Mouse (Mus musculus): ENCODE data around the gene Itih4. TPM values are rescaled to one million over a fixed set of nuclear protein-coding genes. Genes with fewer than 3 reads are reported as not detected.

The Itih4 gene
- polyA plus RNA-seq, 1 experiment from 2014 or later = not detected

GRCm38 (mm10) chr14:30880811-30881717 is 5.2 kb upstream of the Itih4 start:
- no peak overlapping the region for H3K4me3 ChIP-seq
- no peaks in the 10 kb centered on the region for H3K27me3 ChIP-seq (replicated peaks; ENCODE audit: low read depth, poor library complexity, severe bottlenecking)
- H3K27ac ChIP-seq (replicated peaks) = no peak overlapping the region
- WGBS = 85% methylated on average over 17 of the region's 17 CpGs
- no peaks in the 10 kb centered on the region for H3K9me3 ChIP-seq
- peak; percentile 44 for DNase-seq (ENCODE audit: low spot score)
- peaks cover 13% of the 10 kb centered on the region for H3K36me3 ChIP-seq (replicated peaks)
- peaks cover 21% of the 10 kb centered on the region; the same call in 1 of the 2 replicates for H3K4me1 ChIP-seq

GRCm38 (mm10) chr14:30881718-30882108 is 4.6 kb upstream of the Itih4 start:
- peaks cover 7% of the 10 kb centered on the region; the same call in 1 of the 2 replicates for H3K36me3 ChIP-seq (replicated peaks)
- no peak overlapping the region for H3K27ac ChIP-seq (replicated peaks)
- WGBS = 90% methylated on average over 3 of the region's 3 CpGs

GRCm38 (mm10) chr14:30885298-30885697 is 978 bp upstream of the Itih4 start:
- 15% methylated on average over 3 of the region's 3 CpGs for WGBS
- DNase-seq (ENCODE audit: low spot score) = no peak
- H3K9me3 ChIP-seq = no peaks in the 10 kb centered on the region
- no peaks in the 10 kb centered on the region for H3K27me3 ChIP-seq (replicated peaks; ENCODE audit: low read depth, poor library complexity, severe bottlenecking)
- H3K4me1 ChIP-seq = peaks cover 11% of the 10 kb centered on the region
- H3K36me3 ChIP-seq (replicated peaks) = no peaks in the 10 kb centered on the region
- H3K27ac ChIP-seq (replicated peaks) = no peak overlapping the region
- no peak overlapping the region for H3K4me3 ChIP-seq

More at GRCm38 (mm10) chr14:30881718-30882108, 4.6 kb upstream of the Itih4 start:
- H3K4me1 ChIP-seq = peaks cover 21% of the 10 kb centered on the region; the same call in 1 of the 2 replicates
- H3K27me3 ChIP-seq (replicated peaks; ENCODE audit: low read depth, poor library complexity, severe bottlenecking) = no peaks in the 10 kb centered on the region
- no peaks in the 10 kb centered on the region for H3K9me3 ChIP-seq
- H3K4me3 ChIP-seq = no peak overlapping the region
- DNase-seq (ENCODE audit: low spot score) = no peak

GRCm38 (mm10) chr14:30888271-30888732 is 2.0 kb downstream of the Itih4 start:
- WGBS = 24% methylated on average over 9 of the region's 9 CpGs
- no peak overlapping the region for H3K4me3 ChIP-seq
- no peaks in the 10 kb centered on the region for H3K36me3 ChIP-seq (replicated peaks)
- no peak overlapping the region; the same call in 1 of the 2 replicates for H3K27ac ChIP-seq (replicated peaks)
- H3K27me3 ChIP-seq (replicated peaks; ENCODE audit: low read depth, poor library complexity, severe bottlenecking) = no peaks in the 10 kb centered on the region
- peaks cover 7% of the 10 kb centered on the region for H3K4me1 ChIP-seq
- peak; percentile 15 for DNase-seq (ENCODE audit: low spot score)
- no peaks in the 10 kb centered on the region for H3K9me3 ChIP-seq

- Histone ChIP-seq H3K4me3 (no peak overlapping the region), H3K4me1 (peaks cover 8% of the 10 kb centered on the region; the same call in 1 of the 2 replicates), H3K36me3 (replicated peaks) (no peaks in the 10 kb centered on the region), H3K27me3 (replicated peaks; ENCODE audit: low read depth, poor library complexity, severe bottlenecking) (no peaks in the 10 kb centered on the region), H3K27ac (replicated peaks) (no peak overlapping the region), H3K9me3 (peaks cover 6% of the 10 kb centered on the region; the same call in 1 of the 2 replicates)
- WGBS = 53% methylated on average over 3 of the region's 3 CpGs
- no peak for DNase-seq (ENCODE audit: low spot score)
These were observed 13.7 kb downstream of the Itih4 start for GRCm38 (mm10) chr14:30899972-30900371.

GRCm38 (mm10) chr14:30902628-30903027 is 16.4 kb downstream of the Itih4 start:
- Histone ChIP-seq H3K36me3 (replicated peaks) (no peaks in the 10 kb centered on the region), H3K27ac (replicated peaks) (no peak overlapping the region), H3K9me3 (peaks cover 6% of the 10 kb centered on the region; the same call in 1 of the 2 replicates), H3K4me1 (no peaks in the 10 kb centered on the region), H3K27me3 (replicated peaks; ENCODE audit: low read depth, poor library complexity, severe bottlenecking) (no peaks in the 10 kb centered on the region), H3K4me3 (no peak overlapping the region)
- WGBS = 93% methylated on average over 5 of the region's 5 CpGs
- DNase-seq (ENCODE audit: low spot score) = no peak

GRCm38 (mm10) chr14:30903036-30903435 is 16.8 kb downstream of the Itih4 start:
- DNase-seq (ENCODE audit: low spot score) = no peak
- no peaks in the 10 kb centered on the region for H3K27me3 ChIP-seq (replicated peaks; ENCODE audit: low read depth, poor library complexity, severe bottlenecking)
- no peaks in the 10 kb centered on the region for H3K4me1 ChIP-seq
- H3K9me3 ChIP-seq = peaks cover 6% of the 10 kb centered on the region; the same call in 1 of the 2 replicates
- H3K36me3 ChIP-seq (replicated peaks) = no peaks in the 10 kb centered on the region
- no peak overlapping the region for H3K27ac ChIP-seq (replicated peaks)
- WGBS = 72% methylated on average over 3 of the region's 3 CpGs
- no peak overlapping the region for H3K4me3 ChIP-seq

GRCm38 (mm10) chr14:30904307-30904706 is 18.0 kb downstream of the Itih4 start:
- H3K36me3 ChIP-seq (replicated peaks) = no peaks in the 10 kb centered on the region
- no peaks in the 10 kb centered on the region for H3K27me3 ChIP-seq (replicated peaks; ENCODE audit: low read depth, poor library complexity, severe bottlenecking)
- H3K9me3 ChIP-seq = peaks cover 6% of the 10 kb centered on the region; the same call in 1 of the 2 replicates
- 83% methylated on average over 8 of the region's 8 CpGs for WGBS
- no peak overlapping the region for H3K27ac ChIP-seq (replicated peaks)
- H3K4me3 ChIP-seq = no peak overlapping the region
- DNase-seq (ENCODE audit: low spot score) = no peak
- H3K4me1 ChIP-seq = no peaks in the 10 kb centered on the region

GRCm38 (mm10) chr14:30906001-30906400 is 19.7 kb downstream of the Itih4 start:
- 92% methylated on average over 6 of the region's 6 CpGs for WGBS
- Histone ChIP-seq H3K27ac (replicated peaks) (no peak overlapping the region), H3K36me3 (replicated peaks) (no peaks in the 10 kb centered on the region), H3K4me3 (no peak overlapping the region), H3K27me3 (replicated peaks; ENCODE audit: low read depth, poor library complexity, severe bottlenecking) (no peaks in the 10 kb centered on the region), H3K4me1 (no peaks in the 10 kb centered on the region), H3K9me3 (no peaks in the 10 kb centered on the region)
- no peak for DNase-seq (ENCODE audit: low spot score)

GRCm38 (mm10) chr14:30907814-30908265 is 21.6 kb downstream of the Itih4 start:
- 87% methylated on average over 3 of the region's 3 CpGs for WGBS
- Histone ChIP-seq H3K4me3 (no peak overlapping the region), H3K9me3 (no peaks in the 10 kb centered on the region), H3K36me3 (replicated peaks) (no peaks in the 10 kb centered on the region), H3K4me1 (no peaks in the 10 kb centered on the region), H3K27me3 (replicated peaks; ENCODE audit: low read depth, poor library complexity, severe bottlenecking) (no peaks in the 10 kb centered on the region), H3K27ac (replicated peaks) (no peak overlapping the region)
- DNase-seq (ENCODE audit: low spot score) = no peak

GRCm38 (mm10) chr14:30911141-30911540 is 24.9 kb downstream of the Itih4 start:
- no peak overlapping the region for H3K27ac ChIP-seq (replicated peaks)
- no peaks in the 10 kb centered on the region for H3K36me3 ChIP-seq (replicated peaks)
- no peaks in the 10 kb centered on the region for H3K9me3 ChIP-seq
- H3K4me1 ChIP-seq = no peaks in the 10 kb centered on the region
- no peak overlapping the region for H3K4me3 ChIP-seq
- 91% methylated on average over 8 of the region's 8 CpGs for WGBS
- no peak for DNase-seq (ENCODE audit: low spot score)
- no peaks in the 10 kb centered on the region for H3K27me3 ChIP-seq (replicated peaks; ENCODE audit: low read depth, poor library complexity, severe bottlenecking)

- Histone ChIP-seq H3K4me1 (no peaks in the 10 kb centered on the region), H3K4me3 (no peak overlapping the region), H3K9me3 (no peaks in the 10 kb centered on the region), H3K36me3 (replicated peaks) (no peaks in the 10 kb centered on the region), H3K27ac (replicated peaks) (no peak overlapping the region), H3K27me3 (replicated peaks; ENCODE audit: low read depth, poor library complexity, severe bottlenecking) (no peaks in the 10 kb centered on the region)
- DNase-seq (ENCODE audit: low spot score) = no peak
- 82% methylated on average over 8 of the region's 8 CpGs for WGBS
These were observed 26.4 kb downstream of the Itih4 start for GRCm38 (mm10) chr14:30912641-30913040.

GRCm38 (mm10) chr14:30913404-30913803 is 27.1 kb downstream of the Itih4 start:
- Histone ChIP-seq H3K36me3 (replicated peaks) (no peaks in the 10 kb centered on the region), H3K27ac (replicated peaks) (no peak overlapping the region), H3K27me3 (replicated peaks; ENCODE audit: low read depth, poor library complexity, severe bottlenecking) (no peaks in the 10 kb centered on the region), H3K9me3 (no peaks in the 10 kb centered on the region), H3K4me1 (no peaks in the 10 kb centered on the region), H3K4me3 (no peak overlapping the region)
- no peak for DNase-seq (ENCODE audit: low spot score)
- 91% methylated on average over 5 of the region's 5 CpGs for WGBS
